Mouse (Mus musculus) brain, embryonic 14.5 days (tissue): ENCODE data around the gene Xaf1. TPM values are rescaled to one million over a fixed set of nuclear protein-coding genes. Genes with fewer than 3 reads are reported as not detected.
"Not testable (repeated sequence)": the region's sequence is repeated elsewhere in the genome, so short reads cannot be mapped to it uniquely, and the experiment has no call there.

Experiments used
- DNase-seq: peaks from one replicate; pipeline ENCODE4 v3.0.0-alpha.2; 2011; ENCODE audit warnings: low read depth
- CTCF ChIP-seq: fragments of 200-500 bp; IDR thresholded peaks from 2 replicates; pipeline ENCODE4 v1.5.1; 2012; ENCODE audit warnings: inconsistent platforms, mild to moderate bottlenecking, moderate library complexity, borderline replicate concordance; ENCODE audit not compliant: insufficient read depth, insufficient read length; ENCODE audit errors: extremely low read depth
- POLR2A ChIP-seq: fragments of 200-500 bp; IDR thresholded peaks from 2 replicates; pipeline ENCODE4 v1.6.1; 2012; ENCODE audit warnings: mild to moderate bottlenecking, inconsistent platforms, borderline replicate concordance; ENCODE audit not compliant: poor library complexity, insufficient read depth, insufficient read length, severe bottlenecking; ENCODE audit errors: extremely low read depth
- polyA plus RNA-seq: library from polyadenylated mRNA; depleted of rRNA; stranded (reverse); fragments of >200 nt; gene quantifications from 2 replicates; pipeline ENCODE4 v1.2.3, GENCODE M21; 2012

Gene Xaf1
- polyA plus RNA-seq, 1 experiment = 1.4 TPM

DNA sequence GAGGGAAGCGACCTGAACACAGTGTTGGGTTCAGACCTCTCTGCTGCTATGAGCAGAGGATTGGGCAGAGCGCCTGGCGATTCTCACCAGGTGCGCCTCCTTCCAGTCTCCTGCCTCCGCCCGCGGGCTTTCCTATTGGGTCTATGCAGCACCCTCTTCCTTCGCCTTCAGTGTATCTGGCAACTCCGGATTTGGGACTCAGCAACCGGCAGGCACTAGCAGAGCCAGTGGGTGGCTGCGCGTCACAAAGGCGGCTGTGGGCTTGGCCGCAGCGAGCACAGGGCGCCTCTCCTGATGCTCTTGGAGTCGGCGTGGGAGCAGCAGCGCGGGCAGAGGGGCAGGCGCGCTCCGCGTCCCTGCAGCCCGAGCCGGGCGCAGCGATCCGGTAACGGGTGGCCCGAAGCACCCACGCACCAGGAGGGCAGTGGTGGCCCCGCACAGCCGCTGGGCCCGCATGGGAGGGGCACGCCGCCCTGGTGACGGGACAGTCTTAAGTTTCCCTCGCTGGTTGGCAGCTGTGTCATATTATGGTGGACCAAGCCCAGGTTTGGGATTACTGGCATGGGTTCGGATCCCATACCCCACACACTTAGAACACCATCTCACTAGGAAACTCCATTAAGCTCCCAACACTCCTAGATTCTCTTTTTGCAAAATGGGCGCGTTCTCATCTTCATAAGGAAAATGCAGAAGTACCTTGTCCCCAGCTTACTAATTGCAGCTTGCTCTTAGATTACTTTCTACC is 12.9 kb downstream of the Xaf1 start, which contains the start of gene Fbxo39:
Gene Fbxo39 (plus strand): TSS at position 294 of the 745 bp plus-strand sequence.
- TF ChIP-seq CTCF (no peak), POLR2A (no peak)
- DNase-seq = no peak

DNA sequence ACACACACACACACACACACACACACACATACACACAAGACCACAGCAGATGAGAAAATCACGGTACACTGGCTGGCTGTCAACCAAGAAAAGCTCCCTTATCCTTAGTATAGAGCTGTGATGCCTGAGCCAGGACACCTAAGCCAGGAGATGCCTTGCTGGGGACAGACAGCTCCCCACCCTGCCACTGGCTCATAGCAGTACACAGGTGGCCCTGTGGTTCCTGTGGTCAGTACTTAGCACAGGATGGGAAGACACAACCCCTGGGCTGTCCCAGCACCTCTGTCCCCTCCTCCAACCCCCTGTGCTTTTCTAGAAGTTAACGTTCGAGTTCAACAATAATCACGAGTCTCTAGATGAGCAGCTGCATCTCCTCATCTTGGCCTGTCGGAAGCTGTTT is 16.6 kb downstream of the Xaf1 start:
- DNase-seq = no peak
- TF ChIP-seq CTCF = no peak
- no peak for TF ChIP-seq POLR2A

DNA sequence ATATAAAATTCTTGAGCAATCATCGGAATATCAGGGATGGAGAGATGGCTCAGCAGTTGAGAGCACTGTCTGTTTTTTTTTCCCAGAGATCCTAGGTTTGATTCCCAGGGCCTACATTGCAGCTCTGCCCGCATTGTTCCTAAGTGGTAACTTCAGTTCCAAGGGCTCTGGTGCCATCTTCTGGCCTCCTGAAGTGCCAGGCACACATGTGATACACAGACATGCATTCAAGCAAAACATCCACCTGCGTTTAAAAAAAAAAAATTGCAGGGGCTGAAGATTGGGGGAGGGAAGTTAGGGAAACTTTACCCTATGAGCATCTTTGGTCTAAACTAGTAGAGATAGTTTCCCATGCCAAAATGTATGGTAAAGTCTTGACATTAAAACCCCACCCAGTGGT is 23.0 kb downstream of the Xaf1 start:
- TF ChIP-seq POLR2A = no peak
- TF ChIP-seq CTCF = no peak; the same call in 1 of the 2 replicates
- no peak for DNase-seq

DNA sequence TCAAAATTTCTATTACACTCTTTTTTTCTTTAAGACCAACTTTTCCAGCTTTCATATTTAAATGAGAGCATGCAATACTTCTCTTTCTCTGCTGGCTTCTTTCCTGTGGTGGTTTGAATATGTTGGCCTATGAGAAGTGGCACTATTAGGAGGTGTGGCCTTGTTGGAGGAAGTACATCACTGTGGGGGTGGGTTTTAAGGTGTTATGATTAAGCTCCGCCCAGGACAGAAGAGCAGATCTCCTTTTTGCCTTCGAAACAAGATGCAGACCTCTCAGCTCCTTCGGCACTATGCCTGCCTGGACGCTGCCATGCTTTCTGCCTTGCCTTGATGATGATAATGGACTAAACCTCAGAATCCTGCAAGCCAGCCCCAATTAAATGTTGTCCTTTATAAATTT is 24.3 kb downstream of the Xaf1 start:
- TF ChIP-seq CTCF (no peak), POLR2A (no peak)
- no peak for DNase-seq

DNA sequence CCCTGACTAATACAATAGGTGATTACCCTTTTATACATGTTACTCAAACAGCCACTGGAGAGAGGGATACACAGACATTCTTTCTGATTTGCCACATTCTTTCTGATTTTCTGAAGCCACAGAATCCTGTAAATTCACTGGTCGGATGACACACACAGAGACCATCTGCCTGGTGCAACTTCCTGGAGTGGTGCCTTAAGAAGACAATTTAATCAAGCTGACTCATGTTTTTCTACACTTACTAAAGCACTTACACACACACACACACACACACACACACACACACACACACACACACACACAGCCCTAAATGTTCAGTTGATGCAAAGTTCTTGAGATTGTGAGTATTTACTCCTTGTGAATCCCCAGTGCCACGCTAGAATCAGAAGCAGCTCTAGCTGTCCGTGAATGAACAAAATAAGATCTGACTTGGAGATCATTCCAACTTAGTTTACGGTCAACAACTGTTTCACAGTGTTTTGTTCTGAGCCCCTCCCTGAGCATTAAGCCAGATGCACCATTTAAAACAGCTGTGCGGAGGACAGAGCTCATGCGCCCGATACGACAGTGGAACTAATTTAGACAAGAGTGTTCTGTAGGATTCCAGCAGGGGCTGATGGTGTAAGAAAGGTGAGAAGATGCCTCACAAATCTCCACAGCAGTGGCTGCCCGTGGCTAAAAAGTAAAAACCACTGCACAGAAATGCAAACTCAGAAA is 31.7 kb downstream of the Xaf1 start:
- TF ChIP-seq CTCF (no peak), POLR2A (no peak)

DNA sequence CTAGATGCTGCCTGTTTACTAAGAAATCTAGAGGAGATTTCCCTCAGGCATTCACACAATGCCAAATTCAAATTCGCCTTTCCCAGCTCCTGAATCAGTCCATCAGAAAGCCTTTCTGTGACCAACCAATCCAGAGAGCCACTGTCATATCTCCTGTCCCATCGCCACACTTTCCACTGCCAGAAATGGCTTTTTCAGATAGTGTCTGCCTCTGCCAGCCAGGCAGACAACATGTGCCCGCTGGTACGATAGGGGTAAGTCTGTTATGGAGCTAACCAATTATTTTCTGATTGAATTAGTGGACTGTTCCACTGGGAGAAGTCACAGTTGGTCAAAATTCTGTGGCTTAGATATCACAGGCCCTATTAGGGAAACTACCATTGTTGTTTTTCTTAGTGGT is 33.2 kb downstream of the Xaf1 start:
- TF ChIP-seq POLR2A = no peak
- no peak for TF ChIP-seq CTCF
- DNase-seq = no peak

More for the DNA sequence above, 31.7 kb downstream of the Xaf1 start:
- no peak for DNase-seq

DNA sequence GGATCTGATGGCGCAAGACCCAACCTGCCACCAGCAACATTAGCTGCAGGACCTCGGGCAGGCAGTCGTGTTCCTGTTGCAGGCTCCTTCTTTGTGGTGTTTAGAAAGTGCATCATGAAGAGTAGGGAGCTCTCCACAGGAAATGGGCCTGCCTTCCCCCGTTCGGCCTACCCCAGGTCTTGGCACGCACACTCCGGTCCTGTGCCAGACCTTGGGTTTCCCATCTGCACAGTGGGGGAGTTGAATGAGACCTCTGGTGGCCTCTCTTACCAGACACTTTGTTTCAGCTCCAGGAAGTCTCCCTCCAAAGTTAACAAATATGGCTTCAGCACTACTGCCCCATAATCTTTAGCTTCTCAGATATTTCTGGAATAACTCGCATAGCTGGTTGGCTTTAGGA is 35.3 kb downstream of the Xaf1 start:
- no peak for DNase-seq
- TF ChIP-seq POLR2A (no peak), CTCF (no peak)

DNA sequence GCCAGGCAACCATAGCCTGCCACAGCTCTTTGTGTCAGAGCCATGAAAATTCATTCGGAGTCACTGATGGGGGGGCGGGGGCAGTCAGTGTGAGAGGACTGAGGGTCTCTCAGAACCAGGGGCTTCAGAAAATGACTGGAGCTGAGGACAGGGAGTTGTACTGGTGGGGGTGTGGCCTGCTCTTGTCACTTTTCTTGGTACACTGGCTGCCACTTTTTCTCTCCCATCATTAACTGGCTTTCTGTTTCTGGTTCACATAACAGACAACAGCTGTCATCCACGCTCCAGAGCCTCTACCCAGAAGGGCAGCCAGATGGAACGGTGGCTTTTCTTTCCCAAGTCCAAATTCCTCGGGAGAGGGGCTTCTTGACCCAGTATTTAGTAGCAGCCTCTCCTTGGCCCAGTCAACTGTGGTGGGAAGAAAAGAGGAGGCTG is 37.0 kb downstream of the Xaf1 start:
- DNase-seq = peak; percentile 72
- no peak for TF ChIP-seq CTCF
- TF ChIP-seq POLR2A = no peak

DNA sequence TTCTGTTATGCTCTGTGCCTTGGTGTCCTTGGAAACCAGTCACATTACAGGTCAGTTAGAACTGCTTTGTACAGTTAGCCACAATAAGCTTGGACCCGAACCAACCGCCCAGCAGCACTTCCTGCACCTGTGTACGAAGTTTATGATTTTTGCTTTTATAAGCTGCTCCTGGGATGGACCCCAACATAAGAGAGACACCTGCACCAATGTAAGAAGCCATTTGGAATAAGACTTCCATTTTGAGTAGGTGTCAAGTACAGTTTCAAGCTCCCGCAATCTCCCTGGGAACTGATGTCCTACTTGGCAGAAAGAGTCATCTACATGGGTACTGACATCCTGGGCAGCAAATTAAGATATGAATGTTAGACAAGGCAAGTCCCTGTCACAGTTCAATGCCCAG is 38.3 kb downstream of the Xaf1 start:
- TF ChIP-seq POLR2A (no peak), CTCF (no peak)
- DNase-seq = no peak

DNA sequence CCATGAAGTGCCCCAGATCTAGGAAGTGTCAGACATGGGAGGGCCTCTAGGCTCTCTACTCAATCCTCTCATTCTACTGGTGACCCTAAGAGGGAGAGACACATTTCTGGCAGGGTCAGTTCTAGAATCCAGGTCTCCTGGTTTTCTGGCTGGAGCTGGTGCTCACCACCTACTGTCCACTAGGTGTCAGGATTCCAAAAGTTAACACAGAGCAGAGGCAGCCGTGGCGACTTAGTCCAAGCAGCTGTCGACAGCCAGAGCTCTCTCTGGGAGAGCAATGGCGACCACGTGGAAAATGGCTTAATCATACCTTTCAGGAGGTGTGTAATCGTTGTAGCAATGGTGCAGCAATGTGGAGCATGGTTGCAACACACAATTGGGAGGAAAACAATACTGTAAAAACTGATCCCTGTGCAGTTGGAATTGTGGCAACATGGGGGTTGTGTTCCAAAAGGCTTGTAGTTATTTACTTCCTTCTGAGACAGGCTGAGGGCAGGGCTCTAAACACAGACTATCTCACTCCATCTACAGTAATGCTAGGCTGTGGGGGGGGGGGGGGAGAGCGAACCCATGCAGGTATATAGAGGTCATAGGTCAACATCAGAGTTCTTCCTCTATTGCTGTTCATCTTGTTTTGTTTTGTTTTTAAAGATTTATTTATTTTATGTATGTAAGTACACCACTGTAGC is 41.3 kb downstream of the Xaf1 start:
- TF ChIP-seq POLR2A (no peak), CTCF (peak; percentile 82)
- DNase-seq = peak; percentile 83

DNA sequence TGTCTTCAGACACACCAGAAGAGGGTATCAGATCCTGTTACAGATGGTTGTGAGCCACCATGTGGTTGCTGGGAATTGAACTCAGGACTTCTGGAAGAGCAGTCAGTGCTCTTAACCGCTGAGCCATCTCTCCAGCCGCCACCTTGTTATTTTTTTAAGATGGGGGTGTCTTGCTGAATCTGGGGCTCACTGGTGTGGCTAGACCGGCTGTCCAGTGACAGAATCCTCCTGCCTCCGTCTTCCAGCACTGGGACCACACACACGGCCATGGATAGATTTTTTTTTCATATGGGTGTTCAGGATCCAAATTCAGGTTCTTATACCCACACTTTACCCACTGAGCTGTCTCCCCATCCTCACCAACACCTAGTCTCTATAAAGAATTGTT is 41.8 kb downstream of the Xaf1 start:
- DNase-seq = not testable (repeated sequence)
